Comparison of ENCODE assay signal across 26 mouse cellular contexts in genomic region chr3:116955061-116955460, GRCm38 (mm10). TPM values are rescaled to one million over a fixed set of nuclear protein-coding genes. Genes with fewer than 3 reads are reported as not detected.
DNase-seq lines count a peak whose midpoint lies in the region; TF ChIP-seq lines count a peak whose summit lies in the region.
"Had no signal": no experiment of that assay in that cellular context is flagged by ENCODE, and none has a peak within 500 bp of the region (broad histone marks: within the 10 kb centered on the region; RNA-seq: fewer than 3 reads in every experiment).

No protein-coding gene starts in this region.

- H3K4me1 ChIP-seq in brown adipose tissue, adult 24 weeks (ENCODE audit: control insufficient read depth, insufficient read depth, insufficient read length, low read length), result peaks cover 55% of the 10 kb centered on the region
- H3K4me1 ChIP-seq: forebrain, embryonic 13.5 days; hindbrain, embryonic 15.5 days; limb, embryonic 13.5 days had no signal

- DNase-seq in adrenal gland, postnatal 10 days, result peak; percentile 48
- DNase-seq in adrenal gland, adult 18-20 months (ENCODE audit: low spot score in 2 of 2), result no peak
- DNase-seq in layer of hippocampus, adult 2 months (ENCODE audit: low spot score in 2 of 2), result no peak
- no peak for DNase-seq in layer of hippocampus, adult 9-10 months (ENCODE audit: low spot score)
- peak; percentile 66 for DNase-seq in 3134 (ENCODE audit: extremely low read depth, insufficient read length, low spot score)
- no peak for DNase-seq in ovary, adult 18-20 months (ENCODE audit: low spot score)
- DNase-seq: cerebellum, adult 9-10 months; gastrocnemius, postnatal 25 days; heart, postnatal 36 days; kidney, postnatal 36 days; lung, postnatal 4 days; right cerebral cortex, postnatal 4 days had no signal

- TF ChIP-seq CTCF in layer of hippocampus, adult 2 months (conservative IDR thresholded peaks at IDR 0.05), result no peak

- no peak overlapping the region for H3K4me3 ChIP-seq in layer of hippocampus, adult 2 months
- H3K4me3 ChIP-seq in brown adipose tissue, adult 24 weeks (ENCODE audit: insufficient read depth, low read depth, low read length), result peak overlapping the region; percentile 30; the same call in 1 of the 2 replicates
- H3K4me3 ChIP-seq: forebrain, embryonic 13.5 days; heart, embryonic 13.5 days; hindbrain, embryonic 15.5 days; limb, embryonic 13.5 days; liver, embryonic 15.5 days had no signal

- peak overlapping the region; percentile 62 for H3K27ac ChIP-seq in layer of hippocampus, adult 2 months
- peak overlapping the region; percentile 95 for H3K27ac ChIP-seq in brown adipose tissue, adult 24 weeks (replicated peaks; ENCODE audit: low read depth, low read length)
- H3K27ac ChIP-seq: forebrain, embryonic 13.5 days; heart, embryonic 13.5 days; hindbrain, embryonic 15.5 days; limb, embryonic 13.5 days; liver, embryonic 15.5 days had no signal

RNA-seq across cellular contexts. Expression of gene 4930455H04Rik, which starts 13.0 kb away (rescaled TPM):
- total RNA-seq in adrenal gland, postnatal 10 days (2021), result under 1 TPM in 1 of 2 experiments, not detected in 1; 0.21 TPM
- under 1 TPM in 1 of 2 experiments, not detected in 1; 0.29 TPM for total RNA-seq in adrenal gland, adult 18-20 months (2021)
- total RNA-seq in layer of hippocampus, adult 2 months (2021), result not detected
- polyA plus RNA-seq in brown adipose tissue, adult 24 weeks (2012; ENCODE audit: insufficient read depth, insufficient read length, missing spikeins), result not detected in 2 replicates
- total RNA-seq: common myeloid progenitor, adult 5-6 weeks; gastrocnemius, postnatal 25 days; heart, postnatal 36 days; layer of hippocampus, postnatal 10 days; left cerebral cortex, postnatal 10 days had no signal
- polyA plus RNA-seq: embryonic facial prominence, embryonic 11.5 days; forebrain, embryonic 13.5 days; heart, embryonic 13.5 days; hindbrain, embryonic 15.5 days; intestine, embryonic 16.5 days; kidney, embryonic 14.5 days; limb, embryonic 13.5 days; liver, embryonic 15.5 days; neural tube, embryonic 11.5 days; stomach, embryonic 16.5 days had no signal

RNA-seq across cellular contexts. Expression of gene Palmd, which starts 13.7 kb away (rescaled TPM):
- 10 to 100 TPM; 59.5 to 68.1 TPM for total RNA-seq in adrenal gland, postnatal 10 days (2021)
- 10 to 100 TPM; 30.6 to 45.9 TPM for total RNA-seq in adrenal gland, adult 18-20 months (2021)
- 10 to 100 TPM; 30.2 TPM for total RNA-seq in layer of hippocampus, adult 2 months (2021)
- 132 and 150 TPM in 2 replicates for polyA plus RNA-seq in brown adipose tissue, adult 24 weeks (2012; ENCODE audit: insufficient read depth, insufficient read length, missing spikeins)
- total RNA-seq: common myeloid progenitor, adult 5-6 weeks had no signal

Comparison
In these comparisons a context has a peak if more than half of its experiments do, and no peak if none do; other contexts are left out.
1. DNase-seq: peak in adrenal gland, postnatal 10 days (single experiment) and 3134 (single experiment); none in adrenal gland, adult 18-20 months (0 of 2), layer of hippocampus, adult 2 months (0 of 2), layer of hippocampus, adult 9-10 months (single experiment) and ovary, adult 18-20 months (single experiment).